Mouse (Mus musculus): ENCODE results near the gene Rem1. TPM values are rescaled to one million over a fixed set of nuclear protein-coding genes. Genes with fewer than 3 reads are reported as not detected.
"Not testable (repeated sequence)": the region's sequence is repeated elsewhere in the genome, so short reads cannot be mapped to it uniquely, and the experiment has no call there.

The Rem1 gene
- total RNA-seq, 2 experiments from 2014 or later, result 9.3 to 13.2 TPM

DNA sequence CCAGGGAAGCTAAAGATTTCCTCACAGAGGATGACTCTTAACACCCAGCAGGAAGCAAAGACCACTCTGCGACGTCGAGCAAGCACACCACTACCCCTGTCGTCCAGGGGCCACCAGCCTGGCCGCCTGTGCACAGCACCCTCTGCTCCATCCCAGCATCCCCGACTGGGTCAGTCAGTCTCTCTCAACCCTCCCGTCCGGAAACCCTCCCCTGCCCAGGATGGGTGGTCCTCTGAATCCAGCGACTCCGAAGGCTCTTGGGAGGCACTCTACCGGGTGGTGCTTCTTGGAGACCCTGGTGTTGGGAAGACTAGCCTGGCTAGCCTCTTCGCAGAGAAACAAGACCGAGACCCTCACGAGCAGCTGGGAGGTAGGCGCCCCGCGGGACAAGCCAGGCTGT lies 1.3 kb downstream of the Rem1 start:
- DNase-seq, result no peak

- DNase-seq, result no peak
Observed at GRCm38 (mm10) chr2:152629239-152629638, 2.5 kb downstream of the Rem1 start.

- no peak for DNase-seq
Observed at GRCm38 (mm10) chr2:152629904-152630303, 3.2 kb downstream of the Rem1 start.

- DNase-seq, result peak in 1 of 2 experiments; percentile 41
Observed at GRCm38 (mm10) chr2:152633334-152633733, 6.6 kb downstream of the Rem1 start.

DNA sequence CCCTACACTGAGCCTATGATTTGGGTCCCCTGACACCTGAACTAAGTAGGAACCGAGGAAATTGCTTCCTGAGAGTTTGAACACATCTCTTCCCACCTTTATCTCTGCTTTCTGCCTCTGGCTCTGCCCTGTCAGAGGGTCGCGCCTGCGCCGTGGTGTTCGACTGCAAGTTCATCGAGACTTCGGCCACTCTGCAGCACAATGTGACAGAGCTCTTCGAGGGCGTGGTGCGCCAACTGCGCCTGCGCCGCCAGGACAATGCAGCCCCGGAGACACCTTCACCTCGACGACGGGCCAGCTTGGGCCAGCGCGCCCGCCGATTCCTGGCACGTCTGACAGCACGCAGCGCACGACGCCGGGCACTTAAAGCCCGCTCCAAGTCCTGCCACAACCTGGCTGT lies 7.6 kb downstream of the Rem1 start:
- DNase-seq, result no peak

GRCm38 (mm10) chr2:152636246-152637005 lies 9.7 kb downstream of the Rem1 start:
- peak; percentile 52 to 74 for DNase-seq

- no peak for DNase-seq
Observed at GRCm38 (mm10) chr2:152637006-152637322, 10.2 kb downstream of the Rem1 start.

DNA sequence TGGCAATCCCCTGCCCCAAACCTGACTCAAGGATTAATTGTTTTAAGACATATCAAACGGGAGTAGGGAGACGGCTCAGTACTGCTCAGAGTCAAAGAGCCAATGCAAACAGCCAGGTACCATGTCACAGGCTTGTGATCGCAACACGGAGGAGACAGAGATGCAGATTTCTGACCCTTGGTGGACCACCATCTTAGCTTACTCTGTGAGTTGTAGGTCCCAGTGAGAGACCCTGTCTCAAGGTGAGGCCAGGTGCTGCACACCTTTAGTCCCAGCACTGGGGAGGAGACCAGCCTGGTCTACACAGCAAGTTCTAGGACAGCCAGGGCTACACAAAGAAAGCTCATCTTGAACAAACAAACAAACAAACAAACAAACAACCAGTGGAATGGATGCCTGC lies 10.6 kb downstream of the Rem1 start:
- no peak for DNase-seq

DNA sequence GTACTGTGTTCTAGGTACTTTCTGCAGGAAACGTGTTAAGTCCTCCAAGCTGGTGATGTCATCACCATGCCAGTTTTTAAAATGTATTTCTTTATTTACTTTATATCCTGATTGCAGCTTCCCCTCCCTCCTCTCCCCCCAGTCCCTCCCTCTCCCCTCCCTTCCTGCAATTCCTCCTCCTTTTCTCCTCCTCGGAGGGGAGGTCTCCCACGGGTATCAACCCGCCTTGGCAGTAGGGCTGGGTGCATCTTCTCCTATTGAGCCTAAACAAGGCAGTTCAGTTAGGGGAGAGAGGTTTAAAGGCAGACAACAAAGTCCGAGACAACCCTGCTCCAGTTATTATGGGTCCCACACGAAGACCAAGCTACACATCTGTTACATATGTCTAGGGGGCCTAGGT lies 12.1 kb downstream of the Rem1 start:
- no peak for DNase-seq

DNA sequence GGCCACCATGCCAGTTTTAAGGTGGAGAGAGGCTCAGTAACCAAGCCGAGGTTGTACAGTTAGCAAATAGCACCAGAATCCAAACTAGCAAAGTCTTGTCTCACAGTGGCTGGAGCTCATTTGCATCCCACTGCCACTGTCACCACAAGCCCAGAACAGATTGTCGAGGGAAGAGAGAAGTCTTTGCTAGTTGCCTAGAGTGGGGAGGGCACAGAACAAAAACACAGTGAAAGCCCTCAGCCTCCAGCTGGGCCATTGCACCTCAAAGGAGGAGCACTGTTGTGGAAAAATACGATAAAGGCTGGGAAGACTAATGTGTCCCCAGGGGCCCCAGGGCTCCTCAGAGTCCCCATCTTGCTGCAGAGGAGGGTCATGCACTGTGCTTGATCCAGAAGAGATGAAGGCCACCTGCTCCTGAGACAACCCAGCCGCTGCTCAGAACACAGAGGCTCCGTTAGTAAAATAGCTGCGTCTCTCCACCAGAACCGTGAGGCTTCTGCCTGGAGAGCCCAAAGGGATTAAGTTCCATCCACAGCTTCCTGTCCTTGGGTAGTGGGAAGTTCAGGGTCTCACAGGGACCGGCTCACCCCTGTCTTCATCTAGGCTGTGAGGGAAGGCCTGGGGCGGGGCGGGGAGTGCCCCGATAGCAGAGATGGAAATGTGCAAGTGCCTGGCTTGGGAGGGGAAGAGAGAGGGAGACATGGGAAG lies 12.8 kb downstream of the Rem1 start:
- DNase-seq, result no peak

GRCm38 (mm10) chr2:152652901-152653620 lies 26.3 kb downstream of the Rem1 start:
- DNase-seq, result peak; percentile 83 to 85

DNA sequence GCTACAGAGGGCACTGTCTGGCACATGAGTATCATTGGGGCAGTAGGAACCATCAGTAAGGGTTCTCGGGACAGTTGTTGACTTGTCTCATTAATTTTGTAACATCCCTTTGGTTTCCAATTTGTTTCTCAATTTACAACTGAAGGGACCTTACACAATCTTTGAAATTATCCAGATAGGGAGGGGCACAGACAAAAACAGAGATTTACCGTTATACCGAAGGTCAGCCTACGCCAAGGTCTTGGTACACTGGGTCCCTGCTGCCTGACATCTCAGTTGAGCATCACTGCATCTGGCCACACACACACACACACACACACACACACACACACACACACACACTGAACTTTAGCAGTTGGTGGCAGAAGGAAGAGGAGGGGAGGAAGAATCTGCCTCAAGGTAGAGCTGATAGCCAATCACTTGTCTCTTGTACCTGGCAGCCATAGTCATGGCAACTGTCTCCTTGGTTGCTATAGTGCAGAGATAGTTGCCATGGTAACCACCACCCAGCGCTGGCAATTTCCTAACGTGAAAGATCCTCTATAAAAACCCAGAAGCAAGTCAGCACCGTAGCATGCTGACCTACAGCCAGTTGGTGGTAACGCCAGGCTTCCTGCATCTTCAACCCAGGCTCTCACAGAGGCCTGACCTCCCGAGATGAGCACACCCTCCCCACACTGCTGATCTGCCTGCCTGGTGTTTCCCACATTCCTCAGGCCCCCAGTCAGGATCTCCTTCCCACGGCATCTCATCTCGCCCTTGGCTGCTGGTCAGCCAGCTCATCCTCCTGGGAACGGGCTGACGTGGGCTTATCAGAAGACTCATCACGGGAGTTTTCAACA lies 27.3 kb downstream of the Rem1 start:
- peak; percentile 76 to 77 for DNase-seq

DNA sequence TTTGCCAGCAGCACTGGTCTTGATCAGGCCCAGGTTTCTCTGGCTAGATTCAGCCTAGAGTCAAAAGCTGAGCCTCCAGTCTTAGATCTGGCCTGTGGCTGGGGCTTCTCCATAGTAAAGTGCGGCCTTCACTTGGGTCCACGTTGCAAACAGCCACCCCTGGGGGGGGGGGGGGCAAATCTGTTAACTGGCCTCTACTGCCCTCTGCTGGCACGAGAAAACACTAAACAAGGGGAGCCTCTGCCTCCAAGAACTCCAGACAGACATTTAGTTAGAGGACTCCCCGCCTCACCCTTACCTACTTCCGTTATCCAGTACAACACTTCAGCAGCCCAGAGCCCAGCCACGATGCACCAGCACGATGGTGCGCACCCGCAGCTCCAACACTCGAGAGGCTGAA lies 30.6 kb downstream of the Rem1 start:
- DNase-seq, result peak; percentile 32 to 71

- DNase-seq, result no peak
Observed at GRCm38 (mm10) chr2:152661163-152661562, 34.4 kb downstream of the Rem1 start.

DNA sequence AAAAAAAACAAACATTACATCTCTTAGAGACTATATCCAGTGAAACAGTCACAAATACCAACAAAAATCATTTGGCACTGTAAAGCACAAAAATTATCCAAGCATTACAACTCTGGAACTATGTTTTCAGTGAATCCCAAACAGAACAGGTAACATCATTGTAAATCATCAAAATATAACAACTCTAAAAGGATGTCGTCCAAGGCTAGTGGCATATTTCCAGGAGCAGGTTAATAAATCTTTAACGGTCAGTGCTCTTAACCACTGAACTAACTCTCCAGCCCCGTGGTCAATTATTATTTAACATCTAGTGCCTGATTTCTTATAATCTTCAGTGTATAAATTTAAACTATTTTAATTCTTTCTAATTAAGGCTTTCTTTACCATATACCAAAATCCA lies 39.4 kb downstream of the Rem1 start:
- not testable (repeated sequence) for DNase-seq

- DNase-seq, result peak; percentile 93
Observed at GRCm38 (mm10) chr2:152669256-152669638, 42.5 kb downstream of the Rem1 start, which contains the start of gene H13. Gene H13, plus strand, starts transcription at chr2:152669461.

- no peak for DNase-seq
Observed at GRCm38 (mm10) chr2:152669639-152670484, 43.1 kb downstream of the Rem1 start.

GRCm38 (mm10) chr2:152670983-152671641 lies 44.4 kb downstream of the Rem1 start:
- DNase-seq, result peak in 1 of 2 experiments; percentile 54

DNA sequence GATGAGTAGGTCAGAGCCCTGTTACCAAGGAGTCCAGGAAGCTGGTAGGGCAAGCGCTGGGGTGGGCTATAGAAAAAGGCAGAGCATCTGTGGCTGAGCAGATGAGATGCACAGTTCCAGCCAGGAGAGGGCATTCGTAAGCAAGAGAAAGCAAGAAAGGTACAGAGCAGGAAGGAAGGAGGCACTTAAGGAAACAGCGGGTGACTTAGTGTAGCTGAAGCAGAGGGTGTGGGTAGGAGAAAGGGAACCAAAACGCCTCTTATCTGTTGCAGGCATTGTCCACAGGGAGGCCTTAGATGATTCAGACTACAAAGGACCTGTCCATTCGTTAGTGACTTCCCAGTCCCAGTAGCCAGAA lies 44.9 kb downstream of the Rem1 start:
- DNase-seq, result peak in 1 of 2 experiments; percentile 44

DNA sequence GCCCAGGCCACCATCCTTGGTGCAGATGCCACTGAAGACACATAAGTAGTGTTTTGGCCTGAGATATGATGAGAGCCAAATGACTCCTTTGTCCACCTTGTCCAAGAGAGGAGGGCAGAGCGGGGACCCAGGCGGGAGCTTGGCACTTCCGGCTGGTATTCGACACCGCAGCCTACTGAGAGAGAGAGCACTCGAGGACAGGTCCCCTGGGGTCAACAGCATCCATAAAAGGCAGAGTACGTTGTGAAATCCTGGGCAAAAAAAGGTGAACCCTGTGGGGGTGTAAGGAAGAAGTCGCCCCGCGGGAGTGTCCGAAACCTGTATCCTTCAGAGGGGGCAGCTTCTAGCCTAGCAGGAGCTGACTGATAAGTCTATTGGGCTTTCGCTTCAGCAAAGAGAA lies 45.4 kb downstream of the Rem1 start:
- peak in 1 of 2 experiments; percentile 48 for DNase-seq

DNA sequence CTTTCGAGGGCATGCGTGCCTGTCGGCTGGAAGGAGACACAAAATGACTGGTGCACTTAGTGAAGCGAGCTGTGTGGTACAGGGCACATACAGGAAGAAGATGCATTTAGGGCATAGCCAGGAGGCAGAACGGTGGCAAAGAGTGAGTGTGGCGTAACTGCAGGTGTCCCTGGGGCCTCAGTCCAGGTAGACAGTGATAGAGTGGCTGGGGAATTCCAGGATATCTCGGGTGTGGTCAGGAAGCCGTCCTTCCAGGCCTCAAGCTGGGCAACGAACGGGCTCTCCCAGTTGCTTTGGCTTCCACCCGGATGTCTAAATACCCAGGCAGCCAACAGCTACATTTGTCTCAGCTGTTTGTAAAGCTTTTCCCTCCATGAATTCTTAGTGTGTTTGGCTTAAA lies 47.4 kb downstream of the Rem1 start:
- DNase-seq, result no peak
